Mouse (Mus musculus) left cerebral cortex, postnatal 4 days (tissue): ENCODE data around the gene Mat2a. TPM values are rescaled to one million over a fixed set of nuclear protein-coding genes. Genes with fewer than 3 reads are reported as not detected.

Source experiments
- DNase-seq: peaks from one replicate; pipeline ENCODE4 v3.0.0-alpha.2; 2022
- intact Hi-C: fragments of 180-260 bp; cut with DNase I; formaldehyde crosslinking; loops from one replicate; pipeline ENCODE4 v1.15.1; 2025
- total RNA-seq, 2 experiments: library from RNA; stranded (reverse); gene quantifications; 2 replicates each; pipeline ENCODE4 v1.2.3; 2021

Mat2a gene
- total RNA-seq, 2 experiments from 2014 or later, result 184 to 193 TPM

DNA sequence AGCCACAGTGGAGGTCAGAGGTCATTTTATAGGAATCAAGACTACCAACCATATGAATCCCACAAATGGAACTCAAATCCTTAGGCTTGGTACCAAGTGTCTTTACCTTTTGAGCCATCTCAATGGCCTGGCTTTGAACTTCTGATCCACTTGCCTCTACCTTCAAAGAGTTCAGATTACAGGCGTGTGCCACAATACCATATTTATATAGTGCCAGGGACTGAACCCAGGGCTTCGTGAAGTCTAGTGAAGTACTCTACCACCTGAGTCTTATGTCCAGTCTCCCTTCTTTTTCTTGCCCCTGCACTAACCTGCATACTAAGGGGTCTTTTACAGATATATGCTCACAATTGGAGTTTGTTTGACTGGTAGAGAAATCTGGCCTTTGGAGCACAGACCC, 52.8 kb downstream of the Mat2a start:
- intact Hi-C loops, result no loop called here

DNA sequence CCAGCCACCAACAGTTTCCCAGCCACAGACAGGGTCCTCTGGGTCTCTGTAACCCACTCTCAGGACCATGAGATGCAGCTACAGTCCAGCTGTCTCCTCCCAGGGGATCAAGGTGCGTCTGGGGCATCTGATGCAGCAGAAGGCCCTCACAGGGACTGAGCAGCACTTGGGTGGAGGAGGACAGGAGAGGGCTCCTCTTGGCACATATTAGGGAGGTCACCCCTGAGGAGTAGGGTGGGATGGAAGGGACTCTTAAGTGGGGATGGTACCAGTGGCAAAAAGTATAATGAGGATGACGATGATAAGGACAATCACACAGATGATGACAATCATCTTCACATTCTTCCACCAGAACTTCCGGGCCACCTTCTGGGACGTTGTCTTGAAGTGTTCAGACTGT, 54.1 kb downstream of the Mat2a start:
- intact Hi-C loops, result no loop called here
- DNase-seq, result no peak

More for the DNA sequence above, 52.8 kb downstream of the Mat2a start:
- no peak for DNase-seq

DNA sequence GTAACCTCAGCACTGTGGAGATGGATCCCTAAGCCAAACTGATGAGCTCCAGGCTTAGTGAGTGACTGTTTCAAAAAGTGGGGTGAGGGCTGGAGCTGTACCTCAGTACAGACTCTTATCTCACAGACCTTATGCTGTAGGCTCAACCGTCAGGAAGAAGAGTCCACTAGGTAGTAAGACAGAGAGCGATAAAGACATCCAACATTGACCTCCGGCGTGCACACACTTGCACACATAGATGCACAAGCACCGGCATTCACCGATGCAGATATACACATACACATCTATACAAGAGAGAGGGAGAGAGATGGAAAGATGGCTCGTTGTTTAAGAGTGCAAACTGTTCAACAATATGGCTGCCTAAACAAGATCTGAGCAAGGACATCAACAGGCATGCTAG, 55.4 kb downstream of the Mat2a start:
- intact Hi-C loops, result no loop called here
- DNase-seq, result no peak

DNA sequence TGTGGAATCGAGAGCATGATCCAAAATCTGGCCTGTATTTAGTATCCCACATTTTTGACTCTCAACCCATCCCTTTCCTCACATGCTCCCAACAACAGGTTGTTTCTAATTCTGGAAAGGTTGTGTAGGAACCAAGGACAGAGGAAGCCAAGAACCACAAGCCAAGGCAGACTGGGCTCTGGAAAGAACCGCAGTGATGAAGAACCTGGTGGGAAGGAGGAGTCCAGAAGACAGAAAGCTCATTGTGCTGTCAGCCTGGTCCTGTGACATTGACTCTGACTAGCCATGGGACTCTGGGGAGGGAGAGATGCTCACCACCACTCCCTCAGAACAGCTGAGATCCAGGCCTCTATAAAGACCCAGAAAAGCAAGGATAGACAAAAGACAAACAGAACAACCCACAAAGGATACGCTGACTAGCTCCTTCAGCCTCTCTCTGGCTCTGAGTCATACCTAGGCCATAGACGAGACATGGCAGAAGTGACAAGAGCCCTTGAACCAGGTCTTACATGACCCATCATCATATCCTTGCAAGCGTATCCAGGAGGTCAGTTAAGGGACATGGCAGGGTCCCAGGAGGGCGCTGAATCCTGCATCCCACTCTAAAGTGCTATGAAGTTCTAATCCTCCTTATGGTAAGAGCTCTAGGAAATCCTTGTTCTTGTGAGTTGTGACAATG, 56.1 kb downstream of the Mat2a start:
- intact Hi-C loops, result no loop called here
- no peak for DNase-seq

Other genes with a start within 250 kb of the Mat2a start
- gene Atoh8, start 204.0 kb downstream of the Mat2a start, total RNA-seq, result 1 to 10 TPM; 1.8 TPM
- under 1 TPM in 1 of 2 experiments, not detected in 1; 0.26 TPM for gene Sftpb, start 134.9 kb downstream of the Mat2a start, total RNA-seq
- 10 to 100 TPM; 36.2 to 37.1 TPM for gene Usp39, start 94.4 kb downstream of the Mat2a start, total RNA-seq
- 10 to 100 TPM; 17.2 to 19.3 TPM for gene 0610030E20Rik, start 92.2 kb downstream of the Mat2a start, total RNA-seq
- 10 to 100 TPM; 28.5 to 32.2 TPM for gene Tmem150a, start 84.1 kb downstream of the Mat2a start, total RNA-seq
- 10 to 100 TPM; 56.5 to 57.0 TPM for gene Rnf181, start 72.6 kb downstream of the Mat2a start, total RNA-seq
- 1 to 10 TPM; 5.9 to 8.4 TPM for gene Vamp5, start 59.1 kb downstream of the Mat2a start, total RNA-seq
- 1 to 10 TPM; 7.2 to 7.3 TPM for gene Vamp8, start 48.9 kb downstream of the Mat2a start, total RNA-seq
- gene Ggcx, start 25.2 kb downstream of the Mat2a start, total RNA-seq, result 10 to 100 TPM; 18.6 to 21.1 TPM
- under 1 TPM; 0.36 to 0.68 TPM for gene Sh2d6, start 82.1 kb upstream of the Mat2a start, total RNA-seq
- 1 to 10 TPM; 2.1 to 3.4 TPM for gene Capg, start 104.8 kb upstream of the Mat2a start, total RNA-seq
- gene Elmod3, start 158.9 kb upstream of the Mat2a start, total RNA-seq, result 10 to 100 TPM; 11.9 to 12.1 TPM
- gene Retsat, start 158.9 kb upstream of the Mat2a start, total RNA-seq, result 10 to 100 TPM; 16.3 to 20.3 TPM
- gene Tgoln1, start 177.4 kb upstream of the Mat2a start, total RNA-seq, result 10 to 100 TPM; 29.7 to 30.3 TPM